Mouse (Mus musculus) C2C12 (cell line): Measurements from ENCODE around the gene Slc6a1.

Experiments
- CEBPB ChIP-seq: IDR thresholded peaks from one replicate; pipeline ENCODE4 v1.6.1; 2011; ENCODE audit warnings: low read depth, mild to moderate bottlenecking, control low read depth, moderate library complexity
- CTCF ChIP-seq: IDR thresholded peaks from one replicate; pipeline ENCODE4 v1.5.1; 2011; ENCODE audit not compliant: control insufficient read depth, insufficient read depth, insufficient read length
- FOSL1 ChIP-seq: IDR thresholded peaks from one replicate; pipeline ENCODE4 v1.8.0; 2011; ENCODE audit warnings: mild to moderate bottlenecking, low read length; ENCODE audit not compliant: poor library complexity, insufficient read depth, severe bottlenecking
- MAX ChIP-seq: IDR thresholded peaks from one replicate; pipeline ENCODE4 v1.6.1; 2011; ENCODE audit warnings: mild to moderate bottlenecking, control low read depth
- MYOG ChIP-seq: IDR thresholded peaks from one replicate; pipeline ENCODE4 v1.6.1; 2011; ENCODE audit not compliant: control insufficient read depth, insufficient read length; ENCODE audit errors: extremely low read depth
- USF1 ChIP-seq: IDR thresholded peaks from one replicate; pipeline ENCODE4 v1.6.1; 2011; ENCODE audit warnings: low read depth, mild to moderate bottlenecking, control low read depth, moderate library complexity

- TF ChIP-seq MAX: no peak
- TF ChIP-seq FOSL1: no peak
- no peak for TF ChIP-seq CTCF
- no peak for TF ChIP-seq MYOG
- no peak for TF ChIP-seq CEBPB
- TF ChIP-seq USF1: no peak
These were observed 79.9 kb downstream of the Slc6a1 start for GRCm38 (mm10) chr6:114362355-114362754.
